Mouse (Mus musculus) thymus, adult 2 months (tissue): ENCODE data around the gene Kcnh3. TPM values are rescaled to one million over a fixed set of nuclear protein-coding genes. Genes with fewer than 3 reads are reported as not detected.

Source experiments
- DNase-seq: peaks from one replicate; pipeline ENCODE4 v3.0.0; 2021
- H3K27ac ChIP-seq: fragments of 200-500 bp; 2 replicates; pipeline ENCODE4 v1.5.1; 2012; ENCODE audit warnings: low read length, control low read depth; ENCODE audit not compliant: control insufficient read depth, insufficient read depth
- H3K27me3 ChIP-seq: fragments of 200-500 bp; 2 replicates; pipeline ENCODE4 v1.6.1; 2012; ENCODE audit warnings: mild to moderate bottlenecking, low read length, moderate library complexity, mixed read lengths; ENCODE audit not compliant: control insufficient read depth, insufficient read depth
- H3K36me3 ChIP-seq: fragments of 200-500 bp; 2 replicates; pipeline ENCODE4 v1.6.1; 2012; ENCODE audit warnings: mild to moderate bottlenecking, low read length, moderate library complexity; ENCODE audit not compliant: control insufficient read depth, insufficient read depth
- H3K4me1 ChIP-seq: fragments of 200-500 bp; replicated peaks from 2 replicates; pipeline ENCODE4 v1.6.1; 2012; ENCODE audit warnings: low read length; ENCODE audit not compliant: control insufficient read depth, insufficient read depth
- H3K4me3 ChIP-seq: fragments of 200-500 bp; 2 replicates; pipeline ENCODE4 v1.5.1; 2012; ENCODE audit warnings: mild to moderate bottlenecking, low read length, control low read depth, moderate library complexity; ENCODE audit not compliant: control insufficient read depth, insufficient read depth
- CTCF ChIP-seq: fragments of 200-500 bp; IDR thresholded peaks from 2 replicates; pipeline ENCODE4 v1.5.1; 2012; ENCODE audit warnings: mild to moderate bottlenecking, control low read depth, low read length, moderate library complexity, borderline replicate concordance; ENCODE audit not compliant: control insufficient read depth, poor library complexity, insufficient read depth; ENCODE audit errors: extremely low read depth
- POLR2A ChIP-seq: fragments of 200-500 bp; IDR thresholded peaks from 2 replicates; pipeline ENCODE4 v1.6.1; 2012; ENCODE audit warnings: mild to moderate bottlenecking, low read length, control low read depth, moderate library complexity; ENCODE audit not compliant: control insufficient read depth, poor library complexity, insufficient read depth; ENCODE audit errors: extremely low read depth
- WGBS: fragments of 180-500 bp; shearing (Covaris S2); methylation state at CpG from one replicate; pipeline ENCODE4 v1.1.7; 2018; 5-methylcytosine and 5-hydroxymethylcytosine counted together
- polyA plus RNA-seq: library from polyadenylated mRNA; depleted of rRNA; stranded (reverse); fragments of >200 nt; gene quantifications from 2 replicates; pipeline ENCODE4 v1.2.3, GENCODE M21; 2012; rRNA removed

Gene Kcnh3
- polyA plus RNA-seq, 1 experiment: 83.5 TPM

- Histone ChIP-seq H3K27me3 (no peaks in the 10 kb centered on the region), H3K4me3 (no peak overlapping the region), H3K27ac (no peak overlapping the region), H3K36me3 (no peaks in the 10 kb centered on the region), H3K4me1 (peaks cover 14% of the 10 kb centered on the region)
- no peak for TF ChIP-seq POLR2A
- no peak for TF ChIP-seq CTCF
- DNase-seq: no peak
- 95% methylated on average over 7 of the region's 7 CpGs for WGBS
Measured at GRCm38 (mm10) chr15:99278271-99278670, 53.6 kb downstream of the Kcnh3 start.

- no peak overlapping the region for H3K27ac ChIP-seq
- no peak overlapping the region for H3K4me3 ChIP-seq
- H3K4me1 ChIP-seq: no peaks in the 10 kb centered on the region
- H3K27me3 ChIP-seq: no peaks in the 10 kb centered on the region
- no peaks in the 10 kb centered on the region for H3K36me3 ChIP-seq
- DNase-seq: no peak
- TF ChIP-seq POLR2A (no peak), CTCF (peak; percentile 49; the same call in 1 of the 2 replicates)
- 69% methylated on average over 10 of the region's 10 CpGs for WGBS
Measured at GRCm38 (mm10) chr15:99283456-99283855, 58.8 kb downstream of the Kcnh3 start.

- Histone ChIP-seq H3K27me3 (no peaks in the 10 kb centered on the region), H3K4me3 (no peak overlapping the region), H3K27ac (no peak overlapping the region), H3K36me3 (no peaks in the 10 kb centered on the region), H3K4me1 (no peaks in the 10 kb centered on the region)
- TF ChIP-seq POLR2A: no peak
- no peak for TF ChIP-seq CTCF
- DNase-seq: no peak
- WGBS: 43% methylated on average over 14 of the region's 14 CpGs
Measured at GRCm38 (mm10) chr15:99284527-99285188, 60.0 kb downstream of the Kcnh3 start.

GRCm38 (mm10) chr15:99285189-99285535 lies 60.5 kb downstream of the Kcnh3 start:
- no peaks in the 10 kb centered on the region for H3K4me1 ChIP-seq
- H3K27ac ChIP-seq: no peak overlapping the region
- WGBS: 78% methylated on average over 8 of the region's 8 CpGs
- no peak for DNase-seq
- no peak overlapping the region for H3K4me3 ChIP-seq
- H3K36me3 ChIP-seq: no peaks in the 10 kb centered on the region
- no peaks in the 10 kb centered on the region for H3K27me3 ChIP-seq
- no peak for TF ChIP-seq CTCF
- TF ChIP-seq POLR2A: no peak

GRCm38 (mm10) chr15:99290586-99290985 lies 65.9 kb downstream of the Kcnh3 start:
- TF ChIP-seq CTCF: no peak
- no peak for TF ChIP-seq POLR2A
- Histone ChIP-seq H3K27me3 (no peaks in the 10 kb centered on the region), H3K4me3 (no peak overlapping the region), H3K4me1 (peaks cover 3% of the 10 kb centered on the region; the same call in 1 of the 2 replicates), H3K36me3 (no peaks in the 10 kb centered on the region), H3K27ac (no peak overlapping the region)
- WGBS: 95% methylated on average over 11 of the region's 11 CpGs
- DNase-seq: no peak

Other genes with a start within 250 kb of the Kcnh3 start
- gene Tuba1c, start 195.0 kb upstream of the Kcnh3 start, polyA plus RNA-seq: 294 and 330 TPM in 2 replicates
- gene Prph, start 169.7 kb upstream of the Kcnh3 start, polyA plus RNA-seq: 1.9 and 2.3 TPM in 2 replicates
- gene Troap, start 150.3 kb upstream of the Kcnh3 start, polyA plus RNA-seq: 40.8 and 57.0 TPM in 2 replicates
- 0.08 and 0.27 TPM in 2 replicates for gene C1ql4, start 137.0 kb upstream of the Kcnh3 start, polyA plus RNA-seq
- 0.39 and 0.46 TPM in 2 replicates for gene Dnajc22, start 131.7 kb upstream of the Kcnh3 start, polyA plus RNA-seq
- 11.8 and 12.2 TPM in 2 replicates for gene Spats2, start 98.9 kb upstream of the Kcnh3 start, polyA plus RNA-seq
- 131 and 133 TPM in 2 replicates for gene Mcrs1, start 27.1 kb downstream of the Kcnh3 start, polyA plus RNA-seq
- gene Prpf40b, start 70.2 kb downstream of the Kcnh3 start, polyA plus RNA-seq: 29.3 and 37.0 TPM in 2 replicates
- 0.04 and 0.11 TPM in 2 replicates for gene Fam186b, start 71.0 kb downstream of the Kcnh3 start, polyA plus RNA-seq
- gene Fmnl3, start 145.6 kb downstream of the Kcnh3 start, polyA plus RNA-seq: 55.5 and 59.6 TPM in 2 replicates
- 723 and 818 TPM in 2 replicates for gene Tmbim6, start 168.0 kb downstream of the Kcnh3 start, polyA plus RNA-seq
- 48.1 and 48.6 TPM in 2 replicates for gene Nckap5l, start 232.9 kb downstream of the Kcnh3 start, polyA plus RNA-seq
- 12.4 and 13.7 TPM in 2 replicates for gene Bcdin3d, start 249.9 kb downstream of the Kcnh3 start, polyA plus RNA-seq